Mouse (Mus musculus) hindbrain, embryonic 12.5 days (tissue): Measurements from ENCODE around the gene Snta1. TPM values are rescaled to one million over a fixed set of nuclear protein-coding genes. Genes with fewer than 3 reads are reported as not detected.
A peak's percentile ranks its signal among the peaks of the same experiment; 100 is the strongest.

Experiments
- ATAC-seq: fragments of 200-750 bp; cut with Nextera tagmentation; 2 replicates; pipeline ENCODE4 v1.8.0; 2017; ENCODE audit warnings: moderate TSS enrichment; ENCODE audit not compliant: low FRiP score
- H3K27ac ChIP-seq: fragments of 300-500 bp; sonication (generic); 2 replicates; pipeline ENCODE4 v1.5.1; 2016; ENCODE audit warnings: mild to moderate bottlenecking
- H3K27me3 ChIP-seq: fragments of 300-500 bp; sonication (generic); 2 replicates; pipeline ENCODE4 v1.6.1; 2016; ENCODE audit warnings: mild to moderate bottlenecking
- H3K36me3 ChIP-seq: fragments of 300-500 bp; sonication (generic); 2 replicates; pipeline ENCODE4 v1.6.1; 2016; ENCODE audit warnings: mild to moderate bottlenecking
- H3K4me1 ChIP-seq: fragments of 300-500 bp; sonication (generic); 2 replicates; pipeline ENCODE4 v1.6.1; 2016
- H3K4me2 ChIP-seq: fragments of 300-500 bp; sonication (generic); replicated peaks from 2 replicates; pipeline ENCODE4 v1.6.1; 2016; ENCODE audit warnings: mild to moderate bottlenecking
- H3K4me3 ChIP-seq: fragments of 300-500 bp; sonication (generic); 2 replicates; pipeline ENCODE4 v1.5.1; 2016; ENCODE audit warnings: mild to moderate bottlenecking
- H3K9ac ChIP-seq: fragments of 300-500 bp; sonication (generic); 2 replicates; pipeline ENCODE4 v1.6.1; 2016; ENCODE audit warnings: mild to moderate bottlenecking, moderate library complexity
- H3K9me3 ChIP-seq: fragments of 300-500 bp; sonication (generic); replicated peaks from 2 replicates; pipeline ENCODE4 v1.6.1; 2016; ENCODE audit warnings: mild to moderate bottlenecking
- WGBS: fragments of 180-500 bp; shearing (Covaris S2); methylation state at CpG from one replicate; pipeline ENCODE4 v1.1.7; 2016; 5-methylcytosine and 5-hydroxymethylcytosine counted together
- polyA plus RNA-seq: library from polyadenylated mRNA; unstranded; fragments of >200 nt; fragmentation: Nextera tagmentation; extraction: Ambion mirVana; gene quantifications from 2 replicates; pipeline ENCODE4 v1.2.1, GENCODE M21; 2016

Gene Snta1
- polyA plus RNA-seq, 1 experiment from 2014 or later: 8.9 TPM

DNA sequence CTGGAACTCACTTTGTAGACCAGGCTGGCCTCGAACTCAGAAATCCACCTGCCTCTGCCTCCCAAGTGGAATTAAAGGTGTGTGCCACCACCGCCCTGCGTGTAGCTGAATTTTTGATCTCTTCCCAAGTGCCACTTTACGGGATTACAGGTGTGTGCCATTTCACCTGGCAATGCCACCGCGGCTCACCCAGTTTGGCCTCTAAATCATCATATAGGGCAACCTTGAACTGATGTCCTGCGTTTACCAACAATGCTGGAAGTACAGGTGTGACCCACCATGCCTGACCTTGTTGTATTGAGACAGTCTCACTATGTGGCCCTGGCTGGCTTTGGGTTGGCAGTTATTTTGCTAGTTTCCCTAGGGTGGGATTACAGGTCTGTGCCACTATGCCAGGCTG is 26.8 kb upstream of the Snta1 start:
- H3K27ac ChIP-seq: no peak overlapping the region
- no peak overlapping the region for H3K4me3 ChIP-seq
- H3K27me3 ChIP-seq: no peaks in the 10 kb centered on the region
- H3K4me1 ChIP-seq: peaks cover 25% of the 10 kb centered on the region
- H3K9me3 ChIP-seq: no peaks in the 10 kb centered on the region
- 93% methylated on average over 7 of the region's 7 CpGs for WGBS
- ATAC-seq: no peak
- H3K9ac ChIP-seq: no peak overlapping the region
- H3K36me3 ChIP-seq: no peaks in the 10 kb centered on the region
- no peak overlapping the region for H3K4me2 ChIP-seq

DNA sequence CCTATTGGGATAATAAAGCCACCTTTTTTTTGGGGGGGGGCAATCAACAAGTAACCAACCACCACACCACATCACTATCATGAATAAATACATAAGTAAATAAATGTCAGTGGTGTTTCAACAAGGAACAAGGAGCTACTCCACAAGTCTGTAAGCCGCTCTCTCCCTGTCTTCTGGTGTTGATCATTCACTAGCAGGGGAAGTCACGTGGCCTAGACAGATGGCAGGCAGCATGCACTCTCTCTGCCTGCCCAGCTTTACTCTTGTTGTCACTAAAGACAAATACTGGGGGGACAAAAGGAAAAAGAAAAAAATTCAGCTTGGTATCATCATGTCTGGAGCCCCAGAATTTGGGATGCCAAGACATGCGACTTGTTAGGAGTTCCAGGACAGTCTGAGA is 25.5 kb upstream of the Snta1 start:
- H3K27ac ChIP-seq: no peak overlapping the region

DNA sequence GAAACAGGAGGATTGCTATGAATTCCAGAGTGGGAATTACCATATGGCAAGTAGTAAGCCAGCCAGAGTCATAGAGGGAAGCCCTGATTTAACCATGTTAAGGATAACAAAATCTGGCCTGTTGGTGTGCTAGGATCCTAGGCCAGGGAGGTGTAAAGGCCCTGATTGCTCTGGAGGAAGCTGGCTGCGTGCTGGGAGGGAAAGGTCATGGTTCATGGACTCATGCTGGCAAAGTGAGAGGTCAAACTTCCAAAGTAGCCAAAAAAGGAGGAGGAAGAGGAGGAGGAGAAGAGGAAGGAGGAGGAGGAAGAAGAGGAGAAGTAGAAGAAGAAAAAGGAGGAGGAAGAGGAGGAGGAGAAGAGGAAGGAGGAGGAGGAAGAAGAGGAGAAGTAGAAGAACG is 24.8 kb upstream of the Snta1 start:
- ATAC-seq: no peak
- Histone ChIP-seq H3K27me3 (no peaks in the 10 kb centered on the region), H3K9ac (no peak overlapping the region), H3K27ac (no peak overlapping the region), H3K4me2 (no peak overlapping the region), H3K9me3 (no peaks in the 10 kb centered on the region), H3K4me1 (peaks cover 12% of the 10 kb centered on the region), H3K4me3 (no peak overlapping the region), H3K36me3 (no peaks in the 10 kb centered on the region)
- WGBS: 66% methylated on average over 2 of the region's 2 CpGs

More for the DNA sequence above, 25.5 kb upstream of the Snta1 start:
- H3K4me3 ChIP-seq: no peak overlapping the region
- H3K4me1 ChIP-seq: peaks cover 13% of the 10 kb centered on the region
- no peak overlapping the region for H3K4me2 ChIP-seq
- no peaks in the 10 kb centered on the region for H3K9me3 ChIP-seq
- ATAC-seq: no peak
- H3K36me3 ChIP-seq: no peaks in the 10 kb centered on the region
- no peak overlapping the region for H3K9ac ChIP-seq
- WGBS: 53% methylated on average over 3 of the region's 3 CpGs
- no peaks in the 10 kb centered on the region for H3K27me3 ChIP-seq

DNA sequence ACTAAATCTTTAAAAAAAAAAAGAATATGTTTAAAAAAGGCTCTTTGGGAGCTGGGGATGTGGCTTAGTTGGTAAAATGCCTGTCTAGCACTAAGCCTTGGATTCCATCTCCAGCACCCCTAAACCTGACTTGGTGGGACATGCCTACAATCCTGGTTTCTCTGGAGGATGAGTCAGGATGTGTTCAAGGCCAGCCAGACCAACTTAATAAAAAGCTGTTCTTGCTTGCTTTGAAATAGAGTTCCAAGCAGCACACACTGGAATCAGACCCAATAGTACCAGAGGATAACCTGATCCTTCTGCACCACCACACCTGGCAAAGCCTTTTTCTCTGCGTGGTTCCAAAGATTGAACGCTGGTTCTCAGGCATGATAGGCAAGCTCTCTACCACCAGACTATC is 22.7 kb upstream of the Snta1 start:
- H3K36me3 ChIP-seq: no peaks in the 10 kb centered on the region
- H3K9me3 ChIP-seq: no peaks in the 10 kb centered on the region
- no peaks in the 10 kb centered on the region for H3K27me3 ChIP-seq
- H3K4me2 ChIP-seq: no peak overlapping the region
- H3K4me3 ChIP-seq: no peak overlapping the region
- ATAC-seq: no peak
- H3K4me1 ChIP-seq: peaks cover 25% of the 10 kb centered on the region
- WGBS: 95% methylated on average over 2 of the region's 2 CpGs
- H3K9ac ChIP-seq: no peak overlapping the region
- H3K27ac ChIP-seq: no peak overlapping the region

DNA sequence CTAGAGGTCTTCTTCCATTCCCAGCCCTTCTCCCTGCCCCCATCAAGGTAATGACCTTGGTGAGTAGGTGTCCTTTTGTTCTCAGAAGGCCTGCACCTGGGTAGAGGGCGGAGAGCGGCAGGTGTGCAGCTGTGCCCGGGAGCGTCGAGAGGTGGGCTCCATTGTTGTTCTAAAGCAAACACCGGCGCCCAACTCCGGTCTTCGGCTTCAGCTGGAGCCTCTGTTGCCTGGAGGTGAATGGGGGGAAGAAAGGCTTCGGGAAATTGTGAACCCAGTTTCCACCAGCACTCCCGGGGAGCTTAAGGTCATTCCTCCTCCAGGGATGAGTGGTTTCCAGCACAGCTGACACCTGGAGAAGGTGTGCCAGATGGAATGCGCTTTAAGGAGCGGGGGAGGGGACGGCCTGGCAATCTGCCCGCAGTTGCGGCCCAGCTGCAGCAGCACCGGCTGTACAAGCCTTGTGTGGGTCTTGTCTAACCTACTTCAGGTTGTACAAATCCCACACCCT is 20.0 kb upstream of the Snta1 start:
- H3K4me2 ChIP-seq: peak overlapping the region; percentile 35
- no peak overlapping the region for H3K4me3 ChIP-seq
- ATAC-seq: no peak
- peak overlapping the region; percentile 37 for H3K9ac ChIP-seq
- peaks cover 22% of the 10 kb centered on the region for H3K4me1 ChIP-seq
- H3K27me3 ChIP-seq: no peaks in the 10 kb centered on the region
- peak overlapping the region; percentile 95 for H3K27ac ChIP-seq
- no peaks in the 10 kb centered on the region for H3K36me3 ChIP-seq
- no peaks in the 10 kb centered on the region for H3K9me3 ChIP-seq
- WGBS: 13% methylated on average over 17 of the region's 17 CpGs

DNA sequence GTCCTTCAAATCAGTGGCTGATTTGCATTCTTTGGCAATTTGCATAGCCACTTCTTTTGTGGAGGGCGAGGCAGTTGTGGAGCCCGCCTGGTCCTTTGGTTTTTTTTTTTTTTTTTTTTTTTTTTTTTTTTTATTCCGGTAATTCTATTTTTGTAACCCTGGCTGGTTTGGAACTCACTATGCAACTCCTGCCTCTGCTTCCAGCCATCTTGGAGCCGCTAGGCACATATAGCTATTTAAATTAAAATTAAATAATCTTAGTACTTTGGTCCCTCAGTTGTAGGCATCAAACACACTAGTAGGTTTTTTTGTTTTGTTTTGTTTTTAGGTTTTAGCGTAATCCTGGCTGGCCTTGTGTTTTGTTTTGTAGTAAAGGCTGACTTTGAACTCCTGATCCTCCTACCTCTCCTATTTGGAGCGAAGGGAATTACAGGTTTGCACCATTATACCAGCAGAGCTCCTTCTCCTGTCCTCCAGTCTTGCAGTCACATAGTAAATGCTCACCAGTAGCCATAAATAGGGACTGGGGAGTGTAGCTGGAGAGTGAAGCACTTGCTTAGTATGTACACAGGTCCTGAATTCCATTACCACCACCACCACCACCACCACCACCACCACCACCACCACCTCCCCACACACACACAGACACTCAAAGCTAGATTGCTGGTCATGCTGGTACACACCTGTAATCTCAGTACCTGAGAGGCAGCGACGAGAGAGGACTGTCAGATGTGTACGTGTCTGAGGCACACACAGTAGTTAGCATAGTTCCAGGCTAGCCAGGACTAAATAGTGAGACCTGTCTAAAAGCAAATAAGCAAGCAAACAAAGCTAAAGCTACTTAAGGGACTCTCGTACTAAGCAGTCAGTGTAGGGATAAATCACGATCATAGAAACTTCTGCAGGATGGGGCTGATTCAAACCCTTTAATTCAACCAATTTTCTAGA is 19.3 kb upstream of the Snta1 start:
- H3K27ac ChIP-seq: peak overlapping the region; percentile 95
- peak overlapping the region; percentile 36 for H3K4me3 ChIP-seq
- H3K27me3 ChIP-seq: no peaks in the 10 kb centered on the region
- ATAC-seq: no peak
- H3K4me2 ChIP-seq: peak overlapping the region; percentile 60
- H3K36me3 ChIP-seq: no peaks in the 10 kb centered on the region
- 28% methylated on average over 11 of the region's 11 CpGs for WGBS
- H3K9ac ChIP-seq: peak overlapping the region; percentile 66
- no peaks in the 10 kb centered on the region for H3K9me3 ChIP-seq
- H3K4me1 ChIP-seq: peaks cover 22% of the 10 kb centered on the region

DNA sequence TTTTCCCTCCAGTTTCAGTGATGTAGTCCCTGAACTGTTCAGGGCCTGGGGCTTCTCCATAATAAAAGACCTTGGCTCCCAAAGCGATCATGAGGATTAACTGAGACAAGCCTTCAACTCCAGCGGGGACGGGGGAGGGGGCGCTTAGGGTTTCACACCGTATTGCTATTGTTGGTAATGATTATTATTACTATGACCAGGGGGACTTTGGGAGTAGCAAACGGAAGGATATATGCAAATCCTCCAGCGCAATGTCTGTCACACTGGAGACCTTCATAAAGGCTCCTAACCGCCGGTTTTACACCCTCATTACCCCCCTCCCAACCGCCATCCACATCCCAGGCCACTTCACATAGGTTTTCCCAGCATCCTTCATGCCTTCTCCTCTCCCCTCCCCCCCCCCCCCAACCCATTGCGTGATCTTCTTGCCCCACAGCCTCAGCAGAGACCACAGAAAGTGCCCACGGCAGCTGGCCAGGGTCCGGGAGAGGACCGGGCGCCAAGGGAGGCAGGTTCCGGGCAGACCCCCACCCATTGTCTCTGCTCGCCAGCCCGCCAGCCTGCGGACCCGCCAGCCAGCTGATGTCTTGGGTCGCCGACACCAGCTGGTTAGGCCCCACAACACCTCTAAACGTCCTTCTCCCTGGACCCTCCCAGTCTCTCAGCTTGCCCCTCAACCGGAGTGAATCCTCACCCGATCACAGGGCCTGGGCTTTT is 18.4 kb upstream of the Snta1 start:
- H3K4me2 ChIP-seq: peak overlapping the region; percentile 60
- peak; percentile 93 for ATAC-seq
- peak overlapping the region; percentile 95 for H3K27ac ChIP-seq
- no peaks in the 10 kb centered on the region for H3K27me3 ChIP-seq
- peak overlapping the region; percentile 36 for H3K4me3 ChIP-seq
- no peaks in the 10 kb centered on the region for H3K36me3 ChIP-seq
- peak overlapping the region; percentile 66 for H3K9ac ChIP-seq
- 1% methylated on average over 24 of the region's 25 CpGs for WGBS
- H3K9me3 ChIP-seq: no peaks in the 10 kb centered on the region
- peaks cover 26% of the 10 kb centered on the region for H3K4me1 ChIP-seq

DNA sequence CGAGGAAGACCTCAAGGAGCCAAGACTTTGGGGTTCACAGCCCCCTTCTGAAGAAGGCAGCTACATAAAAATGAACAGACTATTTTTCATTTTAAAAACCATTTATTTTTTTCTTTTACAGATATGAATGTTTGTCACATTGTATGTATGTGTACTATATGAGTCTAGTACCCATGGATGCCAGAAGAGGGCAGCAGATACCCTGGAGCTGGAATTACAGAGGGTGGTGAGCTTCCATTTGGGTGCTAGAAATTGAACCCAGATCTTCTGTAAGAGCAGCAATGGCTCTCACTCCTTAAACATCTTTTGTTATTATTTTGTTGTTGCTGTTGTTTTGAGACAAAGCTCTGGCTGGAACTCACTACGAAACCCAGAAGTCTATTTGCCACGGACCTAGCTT is 17.6 kb upstream of the Snta1 start:
- Histone ChIP-seq H3K4me1 (peaks cover 34% of the 10 kb centered on the region), H3K4me2 (no peak overlapping the region), H3K4me3 (no peak overlapping the region), H3K9me3 (no peaks in the 10 kb centered on the region), H3K27me3 (no peaks in the 10 kb centered on the region), H3K9ac (no peak overlapping the region), H3K27ac (peak overlapping the region; percentile 95), H3K36me3 (no peaks in the 10 kb centered on the region)
- WGBS: 85% methylated on average over 3 of the region's 3 CpGs
- no peak for ATAC-seq

DNA sequence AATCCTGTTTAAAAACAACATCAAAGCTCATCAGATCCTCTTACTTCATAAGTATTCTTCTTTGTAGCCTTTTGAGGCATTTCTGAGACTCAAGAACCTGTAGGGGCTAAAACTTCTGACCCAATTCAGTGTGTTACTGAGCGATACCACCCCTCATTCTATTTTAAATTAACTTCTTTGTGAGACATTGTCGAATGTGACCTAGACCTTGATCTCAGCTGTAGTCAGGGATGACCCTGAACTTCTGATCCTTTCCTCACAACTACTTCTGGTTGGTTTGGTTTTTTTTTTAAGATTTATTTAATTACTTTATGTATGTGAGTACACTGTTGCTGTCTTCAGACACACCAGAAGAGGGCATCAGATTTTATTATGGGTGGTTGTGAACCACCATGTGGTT is 15.6 kb upstream of the Snta1 start:
- Histone ChIP-seq H3K9ac (no peak overlapping the region), H3K36me3 (no peaks in the 10 kb centered on the region), H3K4me1 (peaks cover 38% of the 10 kb centered on the region), H3K4me3 (no peak overlapping the region), H3K4me2 (no peak overlapping the region), H3K9me3 (no peaks in the 10 kb centered on the region), H3K27ac (no peak overlapping the region), H3K27me3 (no peaks in the 10 kb centered on the region)
- 88% methylated on average over 2 of the region's 2 CpGs for WGBS
- ATAC-seq: no peak

DNA sequence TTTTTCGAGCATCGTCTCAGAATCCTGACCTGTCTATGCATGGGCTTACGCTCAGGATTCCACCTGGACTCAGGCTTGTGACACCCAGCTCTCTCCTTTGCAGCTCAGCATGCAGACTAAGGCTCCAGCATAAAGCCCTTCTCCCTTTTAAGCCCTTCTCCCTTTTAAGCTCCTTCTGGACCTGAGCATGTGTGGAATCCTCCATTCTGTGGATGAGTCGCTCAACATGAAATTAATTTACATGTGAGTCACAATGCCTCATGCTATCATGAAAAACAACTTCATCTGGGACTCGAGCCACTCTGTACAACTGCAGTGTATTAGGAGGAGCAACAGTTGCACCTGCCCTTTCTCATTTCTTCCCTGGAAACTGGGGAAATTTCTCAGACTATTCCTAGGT is 14.3 kb upstream of the Snta1 start:
- Histone ChIP-seq H3K4me3 (no peak overlapping the region), H3K9me3 (no peaks in the 10 kb centered on the region), H3K27ac (peak overlapping the region; percentile 78), H3K36me3 (no peaks in the 10 kb centered on the region), H3K4me1 (peaks cover 27% of the 10 kb centered on the region), H3K9ac (no peak overlapping the region), H3K4me2 (no peak overlapping the region), H3K27me3 (no peaks in the 10 kb centered on the region)
- WGBS: 71% methylated on average over 5 of the region's 5 CpGs
- ATAC-seq: no peak

DNA sequence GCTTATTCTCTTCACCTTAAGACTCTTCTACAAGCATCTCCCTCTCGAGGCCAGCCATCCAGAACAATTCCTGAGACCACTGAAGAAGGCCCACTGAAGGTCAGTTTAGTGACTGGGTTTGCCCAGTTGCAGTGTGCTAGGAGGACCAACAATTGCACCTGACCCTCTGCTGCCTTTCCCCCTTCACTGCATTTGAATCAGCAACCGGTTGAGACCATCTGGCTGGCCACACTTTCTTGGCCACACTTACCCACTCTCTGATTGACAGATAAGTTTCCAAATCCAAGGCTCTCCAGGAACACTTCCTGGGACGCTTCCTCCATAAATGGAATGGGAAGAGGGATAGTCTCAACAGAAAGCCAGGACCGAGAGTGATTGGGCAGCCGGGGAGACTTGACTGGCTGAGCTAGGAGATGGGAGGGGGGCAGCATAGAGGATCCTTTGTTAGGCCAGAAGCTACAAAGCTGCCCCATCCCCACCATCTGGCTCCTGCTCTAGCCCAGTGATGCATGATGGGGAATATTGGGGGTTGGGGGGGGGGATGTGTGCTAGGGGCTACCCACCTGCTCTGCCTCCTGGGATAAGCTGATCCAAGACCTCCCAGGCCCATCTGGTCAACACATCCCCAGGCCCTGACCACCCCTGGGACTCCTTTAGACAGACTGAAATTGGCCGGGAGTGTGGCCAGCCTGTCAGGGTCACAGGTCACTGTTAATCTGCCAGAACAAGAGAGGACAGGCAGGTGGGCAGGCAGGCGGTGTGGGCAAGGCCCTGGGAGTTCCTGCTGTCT is 13.2 kb upstream of the Snta1 start:
- no peak overlapping the region for H3K4me3 ChIP-seq
- 15% methylated on average over 7 of the region's 7 CpGs for WGBS

More for the DNA sequence above, 13.2 kb upstream of the Snta1 start:
- H3K9me3 ChIP-seq: no peaks in the 10 kb centered on the region
- peak overlapping the region; percentile 78 for H3K27ac ChIP-seq
- no peaks in the 10 kb centered on the region for H3K36me3 ChIP-seq
- ATAC-seq: peak; percentile 90
- peaks cover 19% of the 10 kb centered on the region for H3K4me1 ChIP-seq
- H3K4me2 ChIP-seq: no peak overlapping the region
- no peaks in the 10 kb centered on the region for H3K27me3 ChIP-seq
- no peak overlapping the region for H3K9ac ChIP-seq
